Mouse (Mus musculus) testis, adult 2 months (tissue): ENCODE measurements at regions not wholly inside any gene's neighbourhood (a gene's known extent, or its start where the extent isn't known, plus 50 kb on each side); places are given as distances from the start of the nearest gene placed in this dataset.

Experiments used
- CTCF ChIP-seq: fragments of 200-500 bp; IDR thresholded peaks from 2 replicates; pipeline ENCODE4 v1.5.1; 2012; ENCODE audit warnings: low read depth, mild to moderate bottlenecking, inconsistent platforms, low read length, moderate library complexity; ENCODE audit not compliant: control insufficient read depth, insufficient read depth, insufficient replicate concordance
- POLR2A ChIP-seq: fragments of 200-500 bp; IDR thresholded peaks from 2 replicates; pipeline ENCODE4 v1.6.1; 2012; ENCODE audit warnings: low read depth, mild to moderate bottlenecking, inconsistent platforms, low read length, moderate library complexity; ENCODE audit not compliant: control insufficient read depth

GRCm38 (mm10) chr8:30982814-30983213 is 2445.7 kb upstream of the 5930422O12Rik start:
- TF ChIP-seq CTCF: no peak
- TF ChIP-seq POLR2A: no peak
